Mouse (Mus musculus): Measurements from ENCODE around the gene Sema5b. TPM values are rescaled to one million over a fixed set of nuclear protein-coding genes. Genes with fewer than 3 reads are reported as not detected.

Sema5b gene
- polyA plus RNA-seq, 1 experiment from 2014 or later = 40.8 TPM

GRCm38 (mm10) chr16:35664847-35665246 is 123.9 kb downstream of the Sema5b start:
- Histone ChIP-seq H3K9me3 (replicated peaks) (no peaks in the 10 kb centered on the region), H3K4me3 (no peak overlapping the region), H3K27me3 (peaks cover 7% of the 10 kb centered on the region; the same call in 1 of the 2 replicates), H3K4me2 (no peak overlapping the region), H3K4me1 (no peaks in the 10 kb centered on the region), H3K9ac (no peak overlapping the region), H3K27ac (no peak overlapping the region), H3K36me3 (ENCODE audit: poor library complexity, severe bottlenecking) (peaks cover 52% of the 10 kb centered on the region)
- ATAC-seq = no peak
- 90% methylated on average over 4 of the region's 4 CpGs for WGBS

DNA sequence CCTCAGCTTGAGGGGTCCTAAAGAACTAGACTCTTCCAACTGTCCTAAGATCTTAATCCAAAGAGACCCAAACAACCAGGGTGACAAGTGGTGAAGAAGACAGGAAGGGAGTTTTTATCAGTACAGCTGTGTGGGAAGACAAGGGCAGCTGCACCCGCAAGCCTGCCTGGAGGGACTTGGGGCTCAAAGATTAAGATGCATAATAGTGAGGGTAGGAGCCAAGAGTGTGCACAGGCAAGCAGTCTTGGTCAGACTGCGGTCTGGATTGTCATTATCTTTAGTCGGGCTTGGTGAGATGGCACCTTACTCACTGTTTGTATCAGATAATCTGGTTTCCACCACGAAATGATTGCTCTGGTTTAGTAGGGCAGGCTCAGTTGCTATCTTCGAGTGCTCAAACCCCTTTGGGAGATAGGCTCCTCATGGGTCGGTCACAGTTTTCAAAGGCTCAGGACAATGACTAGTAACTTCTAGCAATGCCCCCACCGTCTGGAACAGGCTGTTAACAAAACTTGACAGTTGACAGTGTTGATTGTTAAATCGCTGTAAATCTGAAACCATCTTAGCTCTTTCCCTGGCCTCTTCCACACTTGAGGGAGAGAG is 136.7 kb downstream of the Sema5b start:
- no peak overlapping the region for H3K27ac ChIP-seq
- no peaks in the 10 kb centered on the region for H3K27me3 ChIP-seq
- no peaks in the 10 kb centered on the region for H3K9me3 ChIP-seq (replicated peaks)
- H3K4me1 ChIP-seq = no peaks in the 10 kb centered on the region
- no peaks in the 10 kb centered on the region for H3K36me3 ChIP-seq (ENCODE audit: poor library complexity, severe bottlenecking)
- no peak overlapping the region for H3K4me2 ChIP-seq
- WGBS = 81% methylated on average over 8 of the region's 8 CpGs
- H3K9ac ChIP-seq = no peak overlapping the region
- no peak overlapping the region for H3K4me3 ChIP-seq
- ATAC-seq = no peak

- no peak overlapping the region for H3K4me3 ChIP-seq
- H3K4me2 ChIP-seq = no peak overlapping the region
- no peak for ATAC-seq
- H3K27me3 ChIP-seq = no peaks in the 10 kb centered on the region
- H3K27ac ChIP-seq = no peak overlapping the region
- no peaks in the 10 kb centered on the region for H3K36me3 ChIP-seq (ENCODE audit: poor library complexity, severe bottlenecking)
- H3K9me3 ChIP-seq (replicated peaks) = no peaks in the 10 kb centered on the region
- H3K9ac ChIP-seq = no peak overlapping the region
- no peaks in the 10 kb centered on the region for H3K4me1 ChIP-seq
- WGBS = 36% methylated on average over 3 of the region's 3 CpGs
Observed at GRCm38 (mm10) chr16:35678476-35678875, 137.5 kb downstream of the Sema5b start.

DNA sequence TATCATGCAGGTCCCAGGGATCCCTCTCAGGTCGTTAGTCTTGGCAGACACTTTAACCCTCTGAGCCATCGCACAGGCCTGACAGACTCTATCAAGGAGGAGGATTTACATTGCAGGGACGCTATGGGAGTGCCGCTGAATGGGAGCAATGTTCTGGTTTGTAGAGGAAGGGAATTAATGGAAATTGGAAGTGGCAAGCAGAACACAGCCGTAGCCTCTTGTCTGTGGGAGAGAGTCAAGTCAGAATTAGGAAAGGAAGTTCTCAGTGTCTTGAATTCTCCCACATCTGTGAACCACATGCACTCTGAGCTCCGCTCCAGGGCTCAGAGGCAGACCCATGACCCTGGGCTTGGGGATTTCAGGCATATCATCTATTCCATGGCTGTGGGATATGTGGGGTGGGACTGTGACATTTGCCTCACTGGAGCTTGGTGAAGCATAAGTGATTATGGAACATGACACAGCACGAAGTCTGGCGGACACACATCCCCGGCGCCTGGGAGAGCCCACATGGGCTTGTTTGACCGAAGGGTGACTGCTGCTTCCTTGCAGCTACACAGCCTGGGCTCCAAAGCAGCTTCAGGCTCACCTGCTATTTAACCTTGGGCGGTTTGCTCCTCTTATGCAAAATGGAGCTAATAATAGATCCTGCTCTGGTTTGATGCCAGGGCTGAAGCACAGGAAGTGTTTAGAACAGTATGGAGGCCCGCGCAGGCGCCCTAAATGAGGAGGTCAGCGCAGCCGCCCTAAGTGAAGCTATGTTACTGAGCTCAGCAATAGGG is 140.6 kb downstream of the Sema5b start:
- Histone ChIP-seq H3K27ac (no peak overlapping the region), H3K27me3 (no peaks in the 10 kb centered on the region), H3K36me3 (ENCODE audit: poor library complexity, severe bottlenecking) (no peaks in the 10 kb centered on the region), H3K4me3 (no peak overlapping the region), H3K9ac (no peak overlapping the region), H3K4me2 (no peak overlapping the region), H3K4me1 (0 out of 2 replicates have a peak, but pooled peaks cover 3% of the 10 kb centered on the region), H3K9me3 (replicated peaks) (no peaks in the 10 kb centered on the region)
- no peak for ATAC-seq
- 80% methylated on average over 17 of the region's 17 CpGs for WGBS

DNA sequence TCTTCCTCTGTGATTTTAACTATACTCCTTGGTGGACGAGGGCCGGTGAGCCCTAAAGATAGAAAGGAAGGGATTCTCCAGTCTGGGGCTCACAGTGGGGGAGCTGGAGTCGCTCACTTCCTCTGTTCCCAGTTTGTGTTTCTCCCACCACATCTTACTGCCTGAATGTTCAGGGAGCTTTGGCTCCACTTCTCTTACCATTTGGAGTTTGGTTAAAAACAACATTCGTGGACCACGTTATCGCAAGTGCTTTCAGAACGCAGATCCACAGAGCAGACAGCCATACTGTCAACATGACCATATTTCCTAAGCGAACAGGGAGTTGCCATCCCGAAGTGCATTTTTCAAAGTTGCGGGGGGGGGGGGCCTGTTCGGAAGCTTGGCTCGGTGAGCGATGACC is 144.1 kb downstream of the Sema5b start:
- H3K27ac ChIP-seq = no peak overlapping the region
- H3K4me3 ChIP-seq = no peak overlapping the region
- no peak overlapping the region for H3K9ac ChIP-seq
- ATAC-seq = no peak
- H3K9me3 ChIP-seq (replicated peaks) = no peaks in the 10 kb centered on the region
- no peak overlapping the region for H3K4me2 ChIP-seq
- no peaks in the 10 kb centered on the region for H3K36me3 ChIP-seq (ENCODE audit: poor library complexity, severe bottlenecking)
- H3K4me1 ChIP-seq = 0 out of 2 replicates have a peak, but pooled peaks cover 8% of the 10 kb centered on the region
- WGBS = 85% methylated on average over 13 of the region's 13 CpGs
- no peaks in the 10 kb centered on the region for H3K27me3 ChIP-seq

DNA sequence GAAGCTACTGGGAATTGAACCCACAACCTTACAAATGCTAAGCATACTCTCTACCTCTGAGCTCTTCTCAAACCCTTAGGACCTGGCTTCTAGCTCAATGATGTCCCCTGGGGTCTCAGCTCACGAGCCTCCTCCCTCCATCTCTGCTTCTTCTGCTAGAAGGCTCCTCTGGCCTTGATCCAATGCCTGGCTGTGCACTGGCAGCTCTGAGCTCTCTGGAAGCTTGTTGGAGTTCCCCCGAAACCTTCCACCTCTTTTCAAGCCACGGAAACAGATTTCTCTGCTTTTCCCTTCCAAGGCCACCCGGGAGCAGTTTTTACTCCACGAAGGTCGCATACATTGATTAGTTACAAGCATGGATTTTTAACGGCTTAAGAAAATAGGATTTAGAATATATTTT is 145.5 kb downstream of the Sema5b start:
- H3K27me3 ChIP-seq = no peaks in the 10 kb centered on the region
- no peak overlapping the region for H3K4me3 ChIP-seq
- no peak for ATAC-seq
- WGBS = 78% methylated on average over 7 of the region's 7 CpGs
- 0 out of 2 replicates have a peak, but pooled peaks cover 8% of the 10 kb centered on the region for H3K4me1 ChIP-seq
- no peaks in the 10 kb centered on the region for H3K9me3 ChIP-seq (replicated peaks)
- no peak overlapping the region for H3K27ac ChIP-seq
- H3K9ac ChIP-seq = no peak overlapping the region
- H3K4me2 ChIP-seq = no peak overlapping the region
- H3K36me3 ChIP-seq (ENCODE audit: poor library complexity, severe bottlenecking) = no peaks in the 10 kb centered on the region

GRCm38 (mm10) chr16:35691606-35692005 is 150.7 kb downstream of the Sema5b start:
- peaks cover 18% of the 10 kb centered on the region for H3K36me3 ChIP-seq (ENCODE audit: poor library complexity, severe bottlenecking)
- 0 out of 2 replicates have a peak, but pooled peaks cover 5% of the 10 kb centered on the region for H3K4me1 ChIP-seq
- H3K4me2 ChIP-seq = no peak overlapping the region
- no peak overlapping the region for H3K27ac ChIP-seq
- H3K27me3 ChIP-seq = no peaks in the 10 kb centered on the region
- H3K9ac ChIP-seq = no peak overlapping the region
- H3K9me3 ChIP-seq (replicated peaks) = no peaks in the 10 kb centered on the region
- no peak for ATAC-seq
- 91% methylated on average over 7 of the region's 7 CpGs for WGBS
- H3K4me3 ChIP-seq = no peak overlapping the region

DNA sequence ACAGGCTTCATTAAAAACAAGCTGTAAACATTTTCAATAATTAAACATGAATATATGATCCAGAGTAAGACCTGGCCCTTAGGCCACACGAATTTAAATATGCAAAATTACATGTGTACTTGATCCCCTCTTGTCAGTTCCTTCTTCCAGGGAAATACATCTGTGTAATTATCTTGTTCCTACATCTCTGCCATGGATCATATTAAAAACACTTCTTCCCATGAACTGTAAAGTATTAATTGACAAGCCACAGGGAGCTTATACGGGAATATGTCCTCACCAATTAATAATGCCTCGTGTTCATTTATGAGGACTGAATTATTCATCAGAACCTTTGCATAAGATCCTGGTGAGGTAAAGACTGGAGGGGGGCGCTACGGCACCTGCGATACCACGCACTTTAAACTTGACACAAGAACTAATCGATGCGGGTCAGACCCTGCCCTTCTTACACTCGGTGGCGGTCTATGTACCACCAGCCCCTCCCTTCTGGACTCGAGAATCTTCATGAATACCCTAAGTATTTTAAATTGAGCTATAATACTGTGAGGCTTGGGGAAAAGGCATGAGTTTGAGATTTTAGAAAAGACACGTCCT is 153.4 kb downstream of the Sema5b start:
- H3K27me3 ChIP-seq = no peaks in the 10 kb centered on the region
- no peak for ATAC-seq
- no peak overlapping the region for H3K4me2 ChIP-seq
- no peaks in the 10 kb centered on the region for H3K9me3 ChIP-seq (replicated peaks)
- no peak overlapping the region for H3K4me3 ChIP-seq
- no peak overlapping the region for H3K9ac ChIP-seq
- no peak overlapping the region for H3K27ac ChIP-seq
- peaks cover 27% of the 10 kb centered on the region for H3K36me3 ChIP-seq (ENCODE audit: poor library complexity, severe bottlenecking)
- 79% methylated on average over 13 of the region's 13 CpGs for WGBS
- H3K4me1 ChIP-seq = no peaks in the 10 kb centered on the region

DNA sequence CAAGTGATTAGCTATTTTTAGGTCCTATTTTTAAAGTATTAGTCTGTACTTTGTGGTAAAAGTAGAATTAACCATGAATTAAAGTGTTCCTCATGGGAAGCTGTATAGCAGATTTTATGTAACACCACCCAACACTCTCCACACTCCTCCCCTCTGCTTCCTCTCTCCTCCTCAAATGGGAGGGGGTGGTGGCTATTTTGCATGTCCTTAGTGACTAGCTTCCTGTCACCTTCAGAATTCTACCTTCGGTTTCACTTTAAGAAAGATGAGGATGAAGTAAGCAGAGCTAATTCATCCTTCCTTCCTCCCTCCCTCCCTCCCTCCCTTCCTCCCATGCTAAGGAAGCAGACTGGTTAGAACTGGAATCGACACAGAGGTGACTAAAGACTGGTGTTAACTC is 155.2 kb downstream of the Sema5b start:
- Histone ChIP-seq H3K4me3 (no peak overlapping the region), H3K27ac (no peak overlapping the region), H3K4me1 (no peaks in the 10 kb centered on the region), H3K27me3 (no peaks in the 10 kb centered on the region), H3K36me3 (ENCODE audit: poor library complexity, severe bottlenecking) (peaks cover 27% of the 10 kb centered on the region), H3K9ac (no peak overlapping the region), H3K4me2 (no peak overlapping the region), H3K9me3 (replicated peaks) (no peaks in the 10 kb centered on the region)
- no peak for ATAC-seq
- WGBS = 96% methylated on average over 2 of the region's 2 CpGs

GRCm38 (mm10) chr16:35701823-35702222 is 160.9 kb downstream of the Sema5b start:
- no peaks in the 10 kb centered on the region for H3K4me1 ChIP-seq
- no peak for ATAC-seq
- H3K4me3 ChIP-seq = no peak overlapping the region
- no peaks in the 10 kb centered on the region for H3K27me3 ChIP-seq
- peaks cover 24% of the 10 kb centered on the region for H3K36me3 ChIP-seq (ENCODE audit: poor library complexity, severe bottlenecking)
- no peak overlapping the region for H3K9ac ChIP-seq
- H3K4me2 ChIP-seq = no peak overlapping the region
- WGBS = 87% methylated on average over 11 of the region's 11 CpGs
- H3K27ac ChIP-seq = no peak overlapping the region
- H3K9me3 ChIP-seq (replicated peaks) = no peaks in the 10 kb centered on the region

DNA sequence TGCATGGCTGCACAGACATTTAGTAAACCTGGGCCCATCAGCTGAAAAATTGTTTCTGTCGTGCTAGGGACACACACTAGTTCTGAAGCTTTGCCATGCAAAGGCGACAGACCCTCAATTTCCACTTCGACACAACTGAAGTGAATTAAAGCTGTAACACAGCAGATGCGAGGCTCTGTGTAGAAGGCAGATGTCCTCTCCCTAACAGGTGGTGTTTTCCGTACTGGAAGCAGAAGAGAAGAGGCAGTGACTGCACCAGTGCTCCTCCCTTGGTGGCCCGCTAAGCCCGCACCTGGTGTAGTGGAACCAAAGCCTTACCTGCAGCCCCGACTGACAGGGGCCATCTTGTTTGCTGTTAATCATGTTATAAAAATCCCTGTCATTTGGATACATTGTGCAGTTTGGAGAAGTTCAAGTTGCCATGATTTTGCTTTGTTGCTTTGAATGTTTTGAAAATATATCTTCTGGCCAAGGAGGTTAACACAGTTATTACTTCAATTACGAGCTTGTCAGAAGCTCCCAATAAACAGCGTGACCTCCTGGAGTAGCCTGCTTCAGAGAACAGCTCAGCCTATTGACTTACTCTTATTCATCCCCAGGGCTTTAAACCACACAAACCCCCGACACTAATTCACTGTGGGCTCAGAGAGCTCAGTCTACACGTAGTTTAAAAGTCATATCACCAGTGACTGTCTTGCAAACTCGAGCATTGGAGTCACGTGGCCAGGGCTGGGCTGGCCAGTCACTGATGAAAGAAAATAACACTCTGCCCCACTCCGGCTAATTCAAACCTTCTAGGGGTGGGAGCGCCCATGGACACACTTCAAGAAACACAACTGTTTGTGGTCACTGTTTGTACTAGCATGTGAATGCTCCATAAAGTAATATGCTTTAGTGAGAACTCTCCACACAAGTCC is 163.1 kb downstream of the Sema5b start:
- H3K27ac ChIP-seq = no peak overlapping the region
- whole genome bisulfite sequencing = 75% methylated on average over 16 of the region's 16 CpGs
- H3K9me3 ChIP-seq (replicated peaks) = no peaks in the 10 kb centered on the region
- no peaks in the 10 kb centered on the region for H3K4me1 ChIP-seq
- ATAC-seq = no peak
- H3K27me3 ChIP-seq = no peaks in the 10 kb centered on the region
- no peak overlapping the region for H3K9ac ChIP-seq
- no peak overlapping the region for H3K4me2 ChIP-seq
- no peak overlapping the region for H3K4me3 ChIP-seq
- peaks cover 15% of the 10 kb centered on the region for H3K36me3 ChIP-seq (ENCODE audit: poor library complexity, severe bottlenecking)

- Histone ChIP-seq H3K4me2 (no peak overlapping the region), H3K36me3 (ENCODE audit: poor library complexity, severe bottlenecking) (peaks cover 15% of the 10 kb centered on the region), H3K9me3 (replicated peaks) (no peaks in the 10 kb centered on the region), H3K27me3 (no peaks in the 10 kb centered on the region), H3K4me1 (no peaks in the 10 kb centered on the region), H3K27ac (no peak overlapping the region), H3K9ac (no peak overlapping the region), H3K4me3 (no peak overlapping the region)
- 68% methylated on average over 14 of the region's 14 CpGs for WGBS
- ATAC-seq = no peak
Observed at GRCm38 (mm10) chr16:35704796-35705195, 163.9 kb downstream of the Sema5b start.

All from forebrain, embryonic 13.5 days (tissue).